Mouse (Mus musculus) bone marrow, adult 2 months (tissue): ENCODE measurements around the gene Eif5. TPM values are rescaled to one million over a fixed set of nuclear protein-coding genes. Genes with fewer than 3 reads are reported as not detected.
"Not testable (repeated sequence)": the region's sequence is repeated elsewhere in the genome, so short reads cannot be mapped to it uniquely, and the experiment has no call there.

Experiments
- H3K27ac ChIP-seq: fragments of 200-500 bp; 2 replicates; pipeline ENCODE4 v1.5.1; 2012; ENCODE audit warnings: low read depth, mild to moderate bottlenecking, control low read depth, inconsistent platforms, low read length; ENCODE audit not compliant: control insufficient read depth, poor library complexity, insufficient read depth
- H3K4me1 ChIP-seq: fragments of 200-500 bp; 2 replicates; pipeline ENCODE4 v1.6.1; 2011; ENCODE audit warnings: low read length; ENCODE audit not compliant: control insufficient read depth, insufficient read depth
- H3K4me3 ChIP-seq: fragments of 200-500 bp; replicated peaks from 2 replicates; pipeline ENCODE3; 2011; ENCODE audit warnings: mild to moderate bottlenecking, low read depth, low read length, control low read depth; ENCODE audit not compliant: control insufficient read depth
- CTCF ChIP-seq: fragments of 200-500 bp; IDR thresholded peaks from 2 replicates; pipeline ENCODE4 v1.5.1; 2011; ENCODE audit warnings: low read length, control low read depth; ENCODE audit not compliant: control insufficient read depth, insufficient read depth
- POLR2A ChIP-seq: fragments of 200-500 bp; IDR thresholded peaks from 2 replicates; pipeline ENCODE4 v1.6.1; 2011; ENCODE audit warnings: low read depth, mild to moderate bottlenecking, control low read depth, low read length, borderline replicate concordance; ENCODE audit not compliant: control insufficient read depth
- WGBS: fragments of 180-500 bp; shearing (Covaris S2); methylation state at CpG from one replicate; pipeline ENCODE4 v1.1.7; 2018; 5-methylcytosine and 5-hydroxymethylcytosine counted together
- polyA plus RNA-seq: library from polyadenylated mRNA; stranded (reverse); fragments of >200 nt; gene quantifications from 2 replicates; pipeline ENCODE4 v1.2.4, GENCODE M21; 2011; ENCODE audit warnings: low replicate concordance; ENCODE audit not compliant: missing spikeins, insufficient read depth, insufficient read length

The Eif5 gene
- polyA plus RNA-seq, 1 experiment = 257 TPM

DNA sequence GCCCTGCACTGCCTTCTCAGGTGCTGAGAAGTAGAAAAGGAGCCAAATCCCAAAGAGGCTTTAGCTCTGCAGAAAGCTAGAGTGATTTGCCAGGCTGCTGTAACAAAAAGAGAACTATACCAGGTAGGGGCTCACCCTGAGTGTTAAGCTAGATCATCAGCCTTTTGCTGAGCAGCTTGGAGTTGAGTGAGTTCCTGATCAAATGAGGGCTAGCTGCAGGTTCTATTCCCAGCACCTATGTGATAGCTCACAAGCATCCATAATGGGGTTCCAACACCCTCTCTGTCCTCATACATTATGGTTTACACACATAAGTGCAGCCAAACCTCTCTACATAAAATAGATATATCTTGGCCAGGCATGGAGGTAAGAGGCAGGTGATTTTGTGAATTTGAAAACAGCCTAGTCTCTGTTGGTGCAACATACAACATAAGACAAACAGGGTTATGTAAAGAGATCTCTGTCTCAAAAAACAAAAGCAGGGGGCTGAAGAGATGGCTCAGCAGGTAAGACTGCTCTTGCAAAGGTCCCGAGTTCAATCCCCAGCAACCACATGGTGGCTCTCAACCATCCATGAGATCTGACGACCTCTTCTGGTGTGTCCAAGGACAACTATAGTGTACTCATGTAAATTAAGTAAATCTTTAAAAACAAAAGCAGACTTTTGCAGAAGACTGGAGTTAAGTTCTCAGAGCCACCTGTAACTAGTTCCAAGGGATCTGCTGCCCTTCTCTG, 10.9 kb downstream of the Eif5 start:
- no peak overlapping the region for H3K4me3 ChIP-seq
- TF ChIP-seq POLR2A = no peak
- TF ChIP-seq CTCF = no peak
- 63% methylated on average over 2 of the region's 2 CpGs for WGBS
- no peaks in the 10 kb centered on the region for H3K4me1 ChIP-seq
- H3K27ac ChIP-seq = no peak overlapping the region

DNA sequence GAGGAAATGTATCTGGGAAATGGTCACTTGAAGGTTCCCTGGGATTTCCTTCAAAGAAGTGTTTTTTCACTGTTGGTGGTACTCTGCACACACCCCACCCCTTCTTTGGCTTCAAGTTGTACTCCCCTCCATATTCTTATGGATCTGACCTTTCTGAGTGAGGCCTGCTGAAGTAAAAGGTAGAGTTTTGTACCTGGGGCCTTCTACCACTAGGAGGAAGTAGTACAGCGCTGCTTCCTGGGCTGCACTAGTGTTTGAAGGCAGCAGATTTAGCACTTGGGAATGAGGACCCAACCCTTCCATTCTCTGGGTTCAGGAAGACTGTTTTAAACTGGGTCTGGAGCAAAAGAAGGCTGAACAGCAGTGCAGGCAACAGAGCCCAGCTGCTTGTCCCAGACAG, 12.9 kb downstream of the Eif5 start:
- H3K27ac ChIP-seq = no peak overlapping the region

DNA sequence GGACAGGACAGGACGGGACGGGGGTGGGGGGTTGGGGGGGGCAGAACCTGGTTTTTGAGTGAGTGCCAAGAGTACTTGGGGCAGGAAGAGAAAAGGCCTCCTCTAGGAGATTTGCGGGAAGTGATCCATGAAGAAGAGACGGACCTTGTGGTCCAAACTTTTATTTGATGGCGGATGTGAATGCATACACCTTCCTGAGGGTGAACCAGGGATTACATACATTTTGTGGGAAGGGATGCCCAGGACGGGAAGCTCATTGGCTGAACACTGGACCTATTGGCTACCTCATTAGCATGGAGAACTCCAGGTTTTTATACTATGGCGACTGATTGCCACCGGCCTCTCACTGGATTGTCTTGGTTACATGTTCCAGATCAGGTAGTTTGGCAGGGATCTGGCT, 14.5 kb downstream of the Eif5 start:
- no peak overlapping the region for H3K27ac ChIP-seq
- no peak for TF ChIP-seq POLR2A
- 80% methylated on average over 8 of the region's 8 CpGs for WGBS
- H3K4me1 ChIP-seq = no peaks in the 10 kb centered on the region
- no peak overlapping the region for H3K4me3 ChIP-seq

More for the DNA sequence above, 12.9 kb downstream of the Eif5 start:
- 45% methylated on average over 1 of the region's 1 CpGs for WGBS
- Histone ChIP-seq H3K4me1 (no peaks in the 10 kb centered on the region), H3K4me3 (no peak overlapping the region)
- TF ChIP-seq CTCF (no peak), POLR2A (no peak)

DNA sequence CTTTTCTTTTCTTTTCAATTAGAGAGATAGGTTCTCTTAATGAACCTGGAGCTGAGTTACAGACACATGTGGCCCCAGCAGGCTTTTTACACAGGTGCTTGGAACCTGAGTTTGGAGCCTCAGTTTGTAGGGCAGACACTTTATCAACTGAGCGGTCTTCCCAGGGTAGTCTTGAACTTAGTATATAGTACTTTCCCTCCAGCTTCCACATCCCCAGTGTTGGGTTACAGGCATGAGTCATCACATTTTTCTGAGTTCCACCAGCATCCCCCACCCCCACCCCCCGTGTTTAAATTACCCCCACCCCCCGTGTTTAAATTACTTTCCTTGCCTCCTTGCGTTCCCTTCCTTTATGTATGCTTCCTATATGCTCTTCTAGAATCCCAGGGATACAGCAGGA, 17.5 kb downstream of the Eif5 start:
- Histone ChIP-seq H3K27ac (no peak overlapping the region), H3K4me3 (no peak overlapping the region), H3K4me1 (peaks cover 7% of the 10 kb centered on the region)
- WGBS = 58% methylated on average over 4 of the region's 4 CpGs
- TF ChIP-seq CTCF (no peak), POLR2A (no peak)

DNA sequence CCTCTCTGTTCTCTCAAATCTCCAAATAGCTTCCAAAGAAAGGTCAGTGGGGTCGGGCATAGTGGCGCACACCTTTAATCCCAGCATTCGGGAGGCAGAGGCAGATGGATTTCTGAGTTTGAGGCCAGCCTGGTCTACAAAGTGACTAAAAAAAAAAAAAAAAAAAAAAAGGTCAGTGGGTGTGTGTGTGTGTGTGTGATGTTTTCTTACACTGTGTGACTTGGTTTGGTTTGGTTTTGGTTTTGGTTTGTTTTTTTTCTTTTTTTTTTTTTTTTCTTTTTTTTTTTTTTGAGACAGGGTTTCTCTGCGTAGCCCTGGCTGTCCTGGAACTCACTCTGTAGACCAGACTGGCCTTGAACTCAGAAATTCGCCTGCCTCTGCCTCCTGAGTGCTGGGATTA, 18.1 kb downstream of the Eif5 start:
- WGBS = 81% methylated on average over 5 of the region's 5 CpGs
- H3K27ac ChIP-seq, H3K4me1 ChIP-seq, H3K4me3 ChIP-seq: not testable (repeated sequence)

DNA sequence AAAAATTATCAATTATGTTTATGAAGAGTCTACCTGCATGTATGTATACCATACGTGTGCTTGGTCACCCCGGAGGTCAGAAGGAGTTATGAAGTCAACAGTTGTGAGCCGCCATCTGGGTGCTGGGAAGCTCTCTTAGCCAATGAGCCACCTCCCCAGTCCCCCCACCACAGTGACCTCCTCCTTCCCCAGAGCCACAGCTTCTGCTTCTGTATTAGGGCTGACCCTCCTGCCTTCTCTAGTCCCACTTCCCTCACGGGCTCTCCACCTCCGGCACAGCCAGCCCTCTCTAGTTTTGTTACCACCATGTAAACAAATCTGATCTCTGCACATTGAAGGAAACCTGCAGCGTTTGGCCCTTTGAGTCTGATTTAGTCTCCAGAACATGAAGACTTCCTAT, 19.7 kb downstream of the Eif5 start:
- Histone ChIP-seq H3K4me1 (peaks cover 7% of the 10 kb centered on the region), H3K27ac (no peak overlapping the region), H3K4me3 (no peak overlapping the region)
- TF ChIP-seq POLR2A (no peak), CTCF (no peak)
- WGBS = 7% methylated on average over 6 of the region's 6 CpGs

DNA sequence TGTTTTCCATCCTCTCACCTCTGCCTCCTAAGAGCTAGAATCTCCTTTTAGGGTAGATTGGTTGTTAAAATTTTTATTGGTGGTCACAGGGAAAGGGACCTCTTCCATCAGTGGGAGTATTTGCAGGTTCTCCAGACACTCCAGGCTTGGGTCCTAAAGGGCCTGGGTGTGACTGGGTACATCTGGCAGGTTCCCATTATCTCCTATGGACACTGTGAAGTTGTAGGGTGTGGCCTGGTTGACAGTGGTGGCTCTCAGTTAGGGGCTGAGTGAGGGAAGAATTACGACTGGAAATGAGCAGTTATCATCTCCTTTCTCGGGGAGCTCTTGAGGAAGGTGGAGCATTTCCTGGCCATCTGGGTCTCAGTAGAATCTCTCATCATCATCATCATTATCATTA, 20.8 kb downstream of the Eif5 start:
- Histone ChIP-seq H3K27ac (no peak overlapping the region; the same call in 1 of the 2 replicates), H3K4me1 (peaks cover 7% of the 10 kb centered on the region), H3K4me3 (no peak overlapping the region)
- WGBS = 41% methylated on average over 2 of the region's 2 CpGs
- TF ChIP-seq CTCF = no peak
- TF ChIP-seq POLR2A = no peak

DNA sequence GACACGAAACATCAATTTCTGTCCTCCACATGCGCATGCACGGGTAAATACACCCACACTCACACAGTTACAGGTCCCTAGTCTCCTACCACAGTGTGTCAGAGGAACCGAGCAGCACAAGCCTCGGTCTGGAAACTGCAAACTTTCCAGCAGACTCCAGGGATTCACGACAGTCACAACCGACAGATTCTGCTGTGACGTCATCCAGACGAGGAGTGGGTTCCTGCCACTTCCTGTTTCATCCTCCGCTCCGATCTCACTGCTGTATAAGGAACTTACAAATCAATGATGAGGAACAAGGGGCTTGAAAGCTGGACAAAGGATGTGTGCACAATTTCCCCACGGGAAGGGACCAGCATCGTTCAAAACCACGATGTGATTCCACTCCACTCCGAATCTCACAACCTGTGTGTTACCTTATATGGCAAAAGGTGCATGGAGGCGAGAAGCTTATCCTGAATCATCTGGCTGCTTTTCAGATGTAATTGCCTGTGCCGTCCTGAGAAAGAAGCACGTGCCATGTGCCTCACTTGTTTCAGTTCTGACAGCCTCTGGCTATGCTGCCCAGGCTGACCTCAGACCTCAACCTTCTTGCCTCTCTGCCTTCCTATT, 21.9 kb downstream of the Eif5 start:
- 8% methylated on average over 18 of the region's 18 CpGs for WGBS
- peak overlapping the region; percentile 66 for H3K4me3 ChIP-seq
- peak overlapping the region; percentile 5; the same call in 1 of the 2 replicates for H3K27ac ChIP-seq
- H3K4me1 ChIP-seq = peaks cover 7% of the 10 kb centered on the region
- no peak for TF ChIP-seq POLR2A
- TF ChIP-seq CTCF = no peak
